Mouse (Mus musculus) CH12.LX (cell line): ENCODE measurements around the gene Map7d1. TPM values are rescaled to one million over a fixed set of nuclear protein-coding genes. Genes with fewer than 3 reads are reported as not detected.

Experiments used
- DNase-seq: peaks from one replicate; pipeline ENCODE4 v3.0.0-alpha.2; 2013; ENCODE audit errors: extremely low read depth
- H3K27ac ChIP-seq: 2 replicates; pipeline ENCODE4 v1.5.1; 2012; ENCODE audit warnings: low read depth, mild to moderate bottlenecking, control low read depth, moderate library complexity; ENCODE audit not compliant: insufficient read depth
- H3K27me3 ChIP-seq: replicated peaks from 2 replicates; pipeline ENCODE3; 2012; ENCODE audit warnings: inconsistent platforms
- H3K36me3 ChIP-seq, 2 experiments: replicated peaks in 1 of 2; 2 replicates each; pipeline versions ENCODE3 to v1.6.1; 2012; ENCODE audit warnings: inconsistent platforms in 1 of 2, low read length in 1 of 2, mild to moderate bottlenecking in 1 of 2, mixed read lengths in 1 of 2, moderate library complexity in 1 of 2; ENCODE audit not compliant: control insufficient read depth in 1 of 2, insufficient read depth in 1 of 2
- H3K4me1 ChIP-seq, 2 experiments: 2 replicates each; pipeline ENCODE4 v1.6.1; 2012; ENCODE audit warnings: inconsistent platforms in 1 of 2, moderate library complexity in 1 of 2; ENCODE audit not compliant: insufficient read depth in 2 of 2, control insufficient read depth in 1 of 2
- H3K4me2 ChIP-seq: 2 replicates; pipeline ENCODE4 v1.6.1; 2012; ENCODE audit warnings: low read depth, mild to moderate bottlenecking, control low read depth; ENCODE audit not compliant: poor library complexity, insufficient read depth, severe bottlenecking
- H3K4me3 ChIP-seq, 3 experiments: fragments of 150-350 bp in 1 of 3; sonication (generic) in 1 of 3; replicated peaks in 1 of 3; 2 replicates each; pipeline versions ENCODE3 to v1.5.1; 2011 to 2012; ENCODE audit warnings: low read depth in 2 of 3, low read length in 2 of 3, mild to moderate bottlenecking in 2 of 3, moderate library complexity in 2 of 3, control low read depth in 1 of 3, improper control_type of control experiment in 1 of 3, inconsistent platforms in 1 of 3, mixed read lengths in 1 of 3; ENCODE audit not compliant: poor library complexity in 1 of 3
- H3K79me2 ChIP-seq: replicated peaks from 2 replicates; pipeline ENCODE4 v1.6.1; 2012; ENCODE audit warnings: mild to moderate bottlenecking, moderate library complexity; ENCODE audit not compliant: control insufficient read depth, poor library complexity, insufficient read depth, severe bottlenecking; ENCODE audit errors: extremely low read depth
- H3K9ac ChIP-seq: 2 replicates; pipeline ENCODE4 v1.6.1; 2012; ENCODE audit warnings: low read depth, mild to moderate bottlenecking, control low read depth, moderate library complexity; ENCODE audit not compliant: insufficient read depth
- H3K9me3 ChIP-seq: replicated peaks from 2 replicates; pipeline ENCODE3; 2012; ENCODE audit warnings: low read length, inconsistent platforms, mixed read lengths
- BHLHE40 ChIP-seq: IDR thresholded peaks from 2 replicates; pipeline ENCODE4 v1.6.1; 2011; ENCODE audit warnings: mild to moderate bottlenecking, low read depth, low read length, improper control_type of control experiment
- CHD2 ChIP-seq: IDR thresholded peaks from 2 replicates; pipeline ENCODE4 v1.6.1; 2011; ENCODE audit warnings: low read length, improper control_type of control experiment
- E2F4 ChIP-seq: IDR thresholded peaks from 2 replicates; pipeline ENCODE4 v1.6.1; 2011; ENCODE audit warnings: low read depth, low read length, improper control_type of control experiment; ENCODE audit not compliant: insufficient replicate concordance
- HCFC1 ChIP-seq: IDR thresholded peaks from 2 replicates; pipeline ENCODE4 v1.6.1; 2012; ENCODE audit warnings: low read depth, mild to moderate bottlenecking, inconsistent platforms, low read length, improper control_type of control experiment
- JUN ChIP-seq: IDR thresholded peaks from 2 replicates; pipeline ENCODE4 v1.6.1; 2011; ENCODE audit warnings: low read depth, mild to moderate bottlenecking, low read length, improper control_type of control experiment, moderate library complexity; ENCODE audit not compliant: insufficient read depth
- JUND ChIP-seq: conservative IDR thresholded peaks from 2 replicates; pipeline ENCODE4 v1.6.1; 2011; ENCODE audit warnings: low read depth, low read length, improper control_type of control experiment
- KAT2A ChIP-seq: IDR thresholded peaks from 2 replicates; pipeline ENCODE4 v1.6.1; 2012; ENCODE audit warnings: low read length, improper control_type of control experiment, inconsistent platforms; ENCODE audit not compliant: insufficient replicate concordance
- MAX ChIP-seq: IDR thresholded peaks from 2 replicates; pipeline ENCODE4 v1.6.1; 2011; ENCODE audit warnings: low read length, improper control_type of control experiment
- MEF2A ChIP-seq: IDR thresholded peaks from 2 replicates; pipeline ENCODE4 v1.6.1; 2014; ENCODE audit warnings: low read depth, mild to moderate bottlenecking, inconsistent platforms, low read length, improper control_type of control experiment, borderline replicate concordance
- MXI1 ChIP-seq: IDR thresholded peaks from 2 replicates; pipeline ENCODE4 v1.6.1; 2011; ENCODE audit warnings: mild to moderate bottlenecking, low read depth, low read length, improper control_type of control experiment
- PAX5 ChIP-seq: IDR thresholded peaks from 2 replicates; pipeline ENCODE4 v1.6.1; 2012; ENCODE audit warnings: low read length, inconsistent platforms, mixed read lengths
- POLR2A ChIP-seq: IDR thresholded peaks from 2 replicates; pipeline ENCODE4 v1.6.1; 2011; ENCODE audit warnings: low read depth, mild to moderate bottlenecking, improper control_type of control experiment, low read length
- POLR2AphosphoS2 ChIP-seq: IDR thresholded peaks from 2 replicates; pipeline ENCODE4 v1.6.1; 2011; ENCODE audit warnings: low read depth, low read length, improper control_type of control experiment
- RAD21 ChIP-seq: IDR thresholded peaks from 2 replicates; pipeline ENCODE4 v1.6.1; 2011; ENCODE audit warnings: low read depth, mild to moderate bottlenecking, low read length, improper control_type of control experiment, moderate library complexity
- RCOR1 ChIP-seq: conservative IDR thresholded peaks from 2 replicates; pipeline ENCODE4 v1.6.1; 2012; ENCODE audit warnings: low read depth, mild to moderate bottlenecking, inconsistent platforms, low read length, improper control_type of control experiment
- TBP ChIP-seq: conservative IDR thresholded peaks from 2 replicates; pipeline ENCODE4 v1.6.1; 2011; ENCODE audit warnings: low read depth, low read length, improper control_type of control experiment
- TCF12 ChIP-seq: IDR thresholded peaks from 2 replicates; pipeline ENCODE4 v1.6.1; 2014; ENCODE audit warnings: low read depth, mild to moderate bottlenecking, inconsistent platforms, low read length, improper control_type of control experiment
- UBTF ChIP-seq: IDR thresholded peaks from 2 replicates; pipeline ENCODE4 v1.6.1; 2012; ENCODE audit warnings: low read depth, mild to moderate bottlenecking, inconsistent platforms, low read length, improper control_type of control experiment, moderate library complexity
- ZC3H11A ChIP-seq: IDR thresholded peaks from 2 replicates; pipeline ENCODE4 v1.6.1; 2012; ENCODE audit warnings: low read depth, mild to moderate bottlenecking, inconsistent platforms, low read length, improper control_type of control experiment
- ZKSCAN1 ChIP-seq: IDR thresholded peaks from 2 replicates; pipeline ENCODE4 v1.6.1; 2012; ENCODE audit warnings: low read depth, inconsistent platforms, low read length, improper control_type of control experiment, borderline replicate concordance
- dilution Hi-C: fragments of 300-500 bp; cut with MboI; formaldehyde crosslinking; loops from 2 replicates; pipeline ENCODE4 v1.14.3; 2020; ENCODE audit warnings: low sequenced_read_pairs; ENCODE audit not compliant: extremely low pct_unique_long_range_greater_than_20kb, extremely low pct_ligation_motif_present
- in situ Hi-C: fragments of 300-500 bp; cut with MboI; formaldehyde crosslinking; loops from 3 replicates; pipeline ENCODE4 v1.14.3; 2019; ENCODE audit warnings: low sequenced_read_pairs, low pct_ligation_motif_present, low pct_unique_long_range_greater_than_20kb, mixed read lengths
- polyA plus RNA-seq: library from polyadenylated mRNA; unstranded; fragments of >175 nt; gene quantifications from 2 replicates; pipeline ENCODE4 v1.2.1, GENCODE M21; 2012; ENCODE audit warnings: low read depth; ENCODE audit not compliant: insufficient read length
- total RNA-seq, 2 experiments: library from RNA; depleted of rRNA; stranded (reverse); fragments of 300-350 nt in 1 of 2; fragments of >200 nt in 1 of 2; gene quantifications; 2 replicates each; pipeline ENCODE4 v1.2.3; 2012 to 2014

Map7d1 gene
- total and polyA plus RNA-seq, 3 experiments = 12.5 to 62.2 (median 17.9) TPM

- Histone ChIP-seq H3K4me3 (no peak overlapping the region), H3K4me2 (no peak overlapping the region), H3K4me1 (peaks cover 0 to 29% of the 10 kb centered on the region in 2 experiments; a peak in 2 of 4 replicates), H3K27me3 (no peaks in the 10 kb centered on the region), H3K9me3 (no peaks in the 10 kb centered on the region), H3K79me2 (0 out of 2 replicates have a peak, but pooled peaks cover 6% of the 10 kb centered on the region), H3K36me3 (peaks cover 12 to 84% of the 10 kb centered on the region in 2 experiments), H3K27ac (no peak overlapping the region), H3K9ac (no peak overlapping the region)
- dilution Hi-C loops (no loop called here), in situ Hi-C loops (no loop called here)
- DNase-seq = no peak
- TF ChIP-seq MAX (no peak), JUND (no peak), TBP (no peak), ZKSCAN1 (no peak), BHLHE40 (no peak)
Measured at GRCm38 (mm10) chr4:126246202-126246889, 9.8 kb downstream of the Map7d1 start.

- dilution Hi-C loops (no loop called here), in situ Hi-C loops (no loop called here)
- no peak for DNase-seq
- no peak overlapping the region for H3K27ac ChIP-seq
- H3K9ac ChIP-seq = no peak overlapping the region
- peaks cover 7 to 33% of the 10 kb centered on the region in 2 experiments for H3K4me1 ChIP-seq
- 0 out of 2 replicates have a peak, but pooled peaks cover 2% of the 10 kb centered on the region for H3K79me2 ChIP-seq
- H3K36me3 ChIP-seq = peaks cover 40 to 88% of the 10 kb centered on the region in 2 experiments
- H3K27me3 ChIP-seq = no peaks in the 10 kb centered on the region
- TF ChIP-seq MAX (no peak), POLR2AphosphoS2 (no peak), TCF12 (no peak), E2F4 (no peak), MEF2A (no peak), JUN (no peak), UBTF (no peak), KAT2A (no peak), RAD21 (no peak), RCOR1 (no peak), CHD2 (no peak), POLR2A (no peak), ZC3H11A (no peak), PAX5 (no peak), HCFC1 (no peak), JUND (no peak), MXI1 (no peak)
- no peak overlapping the region for H3K4me2 ChIP-seq
- H3K4me3 ChIP-seq = no peak overlapping the region
- no peaks in the 10 kb centered on the region for H3K9me3 ChIP-seq
Measured at GRCm38 (mm10) chr4:126242510-126242909, 13.6 kb downstream of the Map7d1 start.
